Mouse (Mus musculus): ENCODE data around the gene Fank1. TPM values are rescaled to one million over a fixed set of nuclear protein-coding genes. Genes with fewer than 3 reads are reported as not detected.
"Not testable (repeated sequence)": the region's sequence is repeated elsewhere in the genome, so short reads cannot be mapped to it uniquely, and the experiment has no call there.

Gene Fank1
- polyA plus RNA-seq, 1 experiment, result not detected

DNA sequence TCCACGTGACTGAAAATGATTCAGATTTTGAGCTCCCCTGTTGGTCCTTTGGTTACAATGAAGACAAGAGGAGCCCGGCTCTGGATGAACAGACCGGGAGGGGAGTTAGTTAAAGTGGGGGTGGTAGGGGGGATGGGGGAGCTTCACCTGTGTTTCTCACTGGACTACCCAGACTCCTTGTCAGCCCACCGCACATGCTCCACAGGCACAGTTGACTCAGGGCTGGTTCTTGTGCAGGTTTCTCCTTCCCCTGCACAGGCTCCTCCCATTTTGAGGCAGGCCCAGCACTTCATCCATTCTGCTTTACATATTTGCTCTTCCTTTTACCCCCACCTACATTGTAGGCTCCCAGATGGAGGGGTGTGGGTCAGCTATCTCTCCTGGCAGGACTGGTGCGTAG lies 86.1 kb downstream of the Fank1 start:
- 86% methylated on average over 5 of the region's 5 CpGs for WGBS
- Histone ChIP-seq H3K27ac (ENCODE audit: insufficient read depth, low read depth, low read length) (no peak overlapping the region), H3K4me1 (ENCODE audit: control insufficient read depth, insufficient read depth, low read length) (no peaks in the 10 kb centered on the region), H3K4me3 (ENCODE audit: insufficient read depth, low read depth, low read length) (no peak overlapping the region)
- TF ChIP-seq POLR2A (IDR thresholded peaks at IDR 0.05; ENCODE audit: insufficient read depth, low read depth, low read length) (no peak), CTCF (IDR thresholded peaks at IDR 0.05; ENCODE audit: insufficient read depth, low read depth, low read length) (no peak)

- 89% methylated on average over 3 of the region's 3 CpGs for WGBS
- no peak overlapping the region for H3K4me3 ChIP-seq (ENCODE audit: insufficient read depth, low read depth, low read length)
- TF ChIP-seq POLR2A (IDR thresholded peaks at IDR 0.05; ENCODE audit: insufficient read depth, low read depth, low read length), result no peak
- no peak for TF ChIP-seq CTCF (IDR thresholded peaks at IDR 0.05; ENCODE audit: insufficient read depth, low read depth, low read length)
- no peaks in the 10 kb centered on the region for H3K4me1 ChIP-seq (ENCODE audit: control insufficient read depth, insufficient read depth, low read length)
- no peak overlapping the region for H3K27ac ChIP-seq (ENCODE audit: insufficient read depth, low read depth, low read length)
Observed at GRCm38 (mm10) chr7:133863151-133863550, 86.5 kb downstream of the Fank1 start.

DNA sequence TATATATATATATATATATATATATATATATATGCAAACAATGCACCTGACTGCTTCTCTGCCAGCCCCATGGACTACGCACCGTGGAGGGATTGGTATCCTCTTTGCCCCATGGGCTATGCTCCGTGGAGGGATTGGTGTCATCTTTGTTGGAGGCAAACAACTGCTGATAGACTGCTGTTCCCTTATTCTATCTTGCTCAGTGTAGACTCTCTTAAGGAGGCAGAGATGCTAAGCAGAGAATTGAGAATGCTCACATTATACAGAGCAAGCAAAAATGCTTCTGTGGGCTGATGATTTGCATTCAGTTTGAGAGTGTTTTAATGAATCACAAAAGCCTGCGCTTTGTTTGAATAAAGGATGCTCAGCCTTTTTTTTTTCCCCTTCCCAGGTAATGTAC lies 87.0 kb downstream of the Fank1 start:
- Histone ChIP-seq H3K27ac (ENCODE audit: insufficient read depth, low read depth, low read length) (no peak overlapping the region), H3K4me1 (ENCODE audit: control insufficient read depth, insufficient read depth, low read length) (no peaks in the 10 kb centered on the region), H3K4me3 (ENCODE audit: insufficient read depth, low read depth, low read length) (no peak overlapping the region)
- 80% methylated on average over 4 of the region's 4 CpGs for WGBS
- no peak for TF ChIP-seq CTCF (IDR thresholded peaks at IDR 0.05; ENCODE audit: insufficient read depth, low read depth, low read length)
- no peak for TF ChIP-seq POLR2A (IDR thresholded peaks at IDR 0.05; ENCODE audit: insufficient read depth, low read depth, low read length)

- TF ChIP-seq CTCF (IDR thresholded peaks at IDR 0.05; ENCODE audit: insufficient read depth, low read depth, low read length) (no peak), POLR2A (IDR thresholded peaks at IDR 0.05; ENCODE audit: insufficient read depth, low read depth, low read length) (no peak)
- whole genome bisulfite sequencing, result 94% methylated on average over 4 of the region's 4 CpGs
- no peak overlapping the region for H3K4me3 ChIP-seq (ENCODE audit: insufficient read depth, low read depth, low read length)
- no peaks in the 10 kb centered on the region for H3K4me1 ChIP-seq (ENCODE audit: control insufficient read depth, insufficient read depth, low read length)
- no peak overlapping the region for H3K27ac ChIP-seq (ENCODE audit: insufficient read depth, low read depth, low read length)
Observed at GRCm38 (mm10) chr7:133870265-133870664, 93.6 kb downstream of the Fank1 start.

- TF ChIP-seq POLR2A (IDR thresholded peaks at IDR 0.05; ENCODE audit: insufficient read depth, low read depth, low read length), result no peak
- TF ChIP-seq CTCF (IDR thresholded peaks at IDR 0.05; ENCODE audit: insufficient read depth, low read depth, low read length), result no peak
- WGBS, result 89% methylated on average over 5 of the region's 5 CpGs
Observed at GRCm38 (mm10) chr7:133872701-133873100, 96.0 kb downstream of the Fank1 start.

GRCm38 (mm10) chr7:133876139-133876538 lies 99.5 kb downstream of the Fank1 start:
- TF ChIP-seq CTCF (IDR thresholded peaks at IDR 0.05; ENCODE audit: insufficient read depth, low read depth, low read length), result no peak
- TF ChIP-seq POLR2A (IDR thresholded peaks at IDR 0.05; ENCODE audit: insufficient read depth, low read depth, low read length), result no peak
- Histone ChIP-seq H3K4me1 (ENCODE audit: control insufficient read depth, insufficient read depth, low read length) (no peaks in the 10 kb centered on the region), H3K27ac (ENCODE audit: insufficient read depth, low read depth, low read length) (no peak overlapping the region), H3K4me3 (ENCODE audit: insufficient read depth, low read depth, low read length) (no peak overlapping the region)
- 91% methylated on average over 3 of the region's 3 CpGs for WGBS

More at GRCm38 (mm10) chr7:133872701-133873100, 96.0 kb downstream of the Fank1 start:
- Histone ChIP-seq H3K4me1 (ENCODE audit: control insufficient read depth, insufficient read depth, low read length) (no peaks in the 10 kb centered on the region), H3K4me3 (ENCODE audit: insufficient read depth, low read depth, low read length) (no peak overlapping the region), H3K27ac (ENCODE audit: insufficient read depth, low read depth, low read length) (no peak overlapping the region)

- TF ChIP-seq POLR2A (IDR thresholded peaks at IDR 0.05; ENCODE audit: insufficient read depth, low read depth, low read length) (no peak), CTCF (IDR thresholded peaks at IDR 0.05; ENCODE audit: insufficient read depth, low read depth, low read length) (no peak)
- Histone ChIP-seq H3K4me1 (ENCODE audit: control insufficient read depth, insufficient read depth, low read length) (no peaks in the 10 kb centered on the region), H3K27ac (ENCODE audit: insufficient read depth, low read depth, low read length) (no peak overlapping the region), H3K4me3 (ENCODE audit: insufficient read depth, low read depth, low read length) (no peak overlapping the region)
- WGBS, result 88% methylated on average over 17 of the region's 17 CpGs
Observed at GRCm38 (mm10) chr7:133876646-133877342, 100.1 kb downstream of the Fank1 start.

- Histone ChIP-seq H3K27ac (ENCODE audit: insufficient read depth, low read depth, low read length) (no peak overlapping the region), H3K4me3 (ENCODE audit: insufficient read depth, low read depth, low read length) (no peak overlapping the region), H3K4me1 (ENCODE audit: control insufficient read depth, insufficient read depth, low read length) (no peaks in the 10 kb centered on the region)
- no peak for TF ChIP-seq CTCF (IDR thresholded peaks at IDR 0.05; ENCODE audit: insufficient read depth, low read depth, low read length)
- WGBS, result 96% methylated on average over 8 of the region's 8 CpGs
Observed at GRCm38 (mm10) chr7:133879761-133880160, 103.1 kb downstream of the Fank1 start.

GRCm38 (mm10) chr7:133884759-133885431 lies 108.2 kb downstream of the Fank1 start:
- not testable (repeated sequence) for H3K27ac ChIP-seq (ENCODE audit: insufficient read depth, low read depth, low read length); H3K4me1 ChIP-seq (ENCODE audit: control insufficient read depth, insufficient read depth, low read length); H3K4me3 ChIP-seq (ENCODE audit: insufficient read depth, low read depth, low read length)
- 69% methylated on average over 5 of the region's 9 CpGs for WGBS

All from olfactory bulb, adult 2 months (tissue).